Mouse (Mus musculus): ENCODE measurements around the gene Nucb1. TPM values are rescaled to one million over a fixed set of nuclear protein-coding genes. Genes with fewer than 3 reads are reported as not detected.
"Not testable (repeated sequence)": the region's sequence is repeated elsewhere in the genome, so short reads cannot be mapped to it uniquely, and the experiment has no call there.

Gene Nucb1
- polyA plus RNA-seq, 1 experiment: 108 TPM

DNA sequence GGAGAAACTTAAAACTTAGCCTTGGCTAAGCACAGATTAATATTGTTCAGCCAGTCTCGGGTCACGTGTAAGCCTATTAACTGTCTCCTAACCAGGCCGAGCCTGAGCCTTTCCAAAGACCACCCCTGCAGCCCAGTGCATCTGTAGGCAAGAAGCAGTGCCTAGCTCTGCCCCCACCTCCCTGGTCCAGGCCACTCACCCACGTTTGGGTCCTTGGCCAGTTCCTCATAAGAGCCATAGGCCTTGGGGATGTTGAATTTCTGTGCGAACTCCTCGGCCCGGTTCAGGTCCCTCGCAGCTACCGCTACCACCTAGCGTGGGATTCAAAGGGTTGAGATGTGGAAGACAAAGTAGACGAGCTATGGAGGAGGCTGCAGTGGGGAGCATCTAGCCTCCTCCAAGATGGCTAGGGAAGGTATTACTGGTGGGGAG is 22.3 kb downstream of the Nucb1 start:
- H3K4me1 ChIP-seq (ENCODE audit: control insufficient read depth, insufficient read depth, insufficient read length, low read length): peaks cover 4% of the 10 kb centered on the region; the same call in 1 of the 2 replicates
- peak overlapping the region; percentile 66 for H3K27ac ChIP-seq (replicated peaks; ENCODE audit: low read depth, low read length)
- H3K4me3 ChIP-seq (ENCODE audit: insufficient read depth, low read depth, low read length): peak overlapping the region; percentile 91

DNA sequence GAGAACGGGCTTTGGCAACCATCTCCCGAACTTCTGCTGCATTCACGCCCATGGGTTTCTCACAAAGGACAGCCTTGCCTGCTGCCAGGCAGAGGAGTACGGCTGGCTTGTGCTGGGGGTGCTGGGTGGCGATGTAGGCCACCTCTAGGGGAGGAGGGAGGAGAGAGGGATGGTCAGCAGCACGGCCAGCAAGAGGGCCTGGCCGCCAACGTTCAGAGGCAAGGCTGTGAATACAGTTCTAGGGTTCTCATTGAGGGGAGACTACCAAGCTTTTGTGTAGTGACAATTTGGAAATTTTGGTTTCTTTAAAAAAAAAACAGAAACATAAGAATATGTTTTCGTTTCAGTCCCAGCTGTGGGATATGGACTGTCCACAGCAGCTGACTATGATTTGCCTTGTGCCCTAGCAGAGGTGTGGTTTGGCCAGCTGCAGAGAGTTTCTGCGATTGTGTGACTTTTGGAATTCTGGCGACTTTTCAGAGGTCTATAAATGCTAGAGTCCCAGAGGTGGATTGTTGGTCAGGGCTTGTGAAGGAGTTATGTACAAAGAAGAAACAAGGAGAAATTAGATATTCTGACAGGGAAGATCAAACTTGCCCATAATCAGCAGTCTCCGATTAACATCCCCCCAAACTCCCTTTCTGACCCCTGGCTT is 23.3 kb downstream of the Nucb1 start, which contains the start of gene Gm45808:
Gene Gm45808 (minus strand): TSS at position 51 of the 655 bp plus-strand sequence.
- Histone ChIP-seq H3K4me3 (ENCODE audit: insufficient read depth, low read depth, low read length) (peak within 1 kb of the TSS; percentile 91), H3K4me1 (ENCODE audit: control insufficient read depth, insufficient read depth, insufficient read length, low read length) (peaks cover 4% of the 10 kb centered on the region; the same call in 1 of the 2 replicates), H3K27ac (replicated peaks; ENCODE audit: low read depth, low read length) (peak within 1 kb of the TSS; percentile 66)

GRCm38 (mm10) chr7:45486158-45486557 is 24.0 kb downstream of the Nucb1 start:
- peaks cover 4% of the 10 kb centered on the region; the same call in 1 of the 2 replicates for H3K4me1 ChIP-seq (ENCODE audit: control insufficient read depth, insufficient read depth, insufficient read length, low read length)
- H3K4me3 ChIP-seq (ENCODE audit: insufficient read depth, low read depth, low read length): no peak overlapping the region
- no peak overlapping the region for H3K27ac ChIP-seq (replicated peaks; ENCODE audit: low read depth, low read length)

DNA sequence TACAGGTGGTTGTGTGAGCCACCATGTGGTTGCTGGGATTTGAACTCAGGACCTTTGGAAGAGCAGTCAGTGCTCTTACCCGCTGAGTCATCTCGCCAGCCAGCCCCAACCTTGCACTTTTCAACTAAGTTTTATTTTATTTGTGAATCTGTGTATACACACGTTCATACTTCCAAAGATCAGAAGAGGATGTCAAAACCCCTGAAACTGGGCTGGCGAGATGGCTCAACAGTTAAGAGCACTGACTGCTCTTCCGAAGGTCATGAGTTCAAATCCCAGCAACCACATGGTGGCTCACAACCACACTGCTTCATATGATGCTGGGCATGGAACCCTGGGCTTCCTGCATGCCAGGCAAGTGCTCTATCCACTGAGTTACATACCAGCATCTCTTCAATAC is 25.2 kb downstream of the Nucb1 start:
- not testable (repeated sequence) for H3K27ac ChIP-seq (replicated peaks; ENCODE audit: low read depth, low read length); H3K4me1 ChIP-seq (ENCODE audit: control insufficient read depth, insufficient read depth, insufficient read length, low read length); H3K4me3 ChIP-seq (ENCODE audit: insufficient read depth, low read depth, low read length)

DNA sequence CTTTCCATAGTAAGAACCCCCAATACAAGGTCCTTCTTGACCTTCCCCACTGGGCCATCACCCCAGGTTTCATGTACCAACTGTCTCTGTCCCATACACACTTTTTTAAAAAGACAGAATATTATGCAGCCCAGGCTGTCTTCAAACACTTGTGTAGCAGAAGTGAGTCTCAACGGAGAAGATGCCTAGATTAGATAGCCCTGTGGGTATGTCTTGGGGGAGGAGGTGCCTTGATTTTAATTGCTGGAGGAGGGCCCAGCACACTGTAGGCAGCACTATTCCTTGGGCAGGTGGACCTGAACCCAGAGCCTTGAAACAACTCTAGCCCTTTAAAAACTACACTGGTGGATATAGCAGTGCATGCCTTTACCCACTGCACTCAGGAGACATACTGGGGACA is 28.0 kb downstream of the Nucb1 start:
- Histone ChIP-seq H3K4me1 (ENCODE audit: control insufficient read depth, insufficient read depth, insufficient read length, low read length) (no peaks in the 10 kb centered on the region; the same call in 1 of the 2 replicates), H3K27ac (replicated peaks; ENCODE audit: low read depth, low read length) (no peak overlapping the region), H3K4me3 (ENCODE audit: insufficient read depth, low read depth, low read length) (no peak overlapping the region)

DNA sequence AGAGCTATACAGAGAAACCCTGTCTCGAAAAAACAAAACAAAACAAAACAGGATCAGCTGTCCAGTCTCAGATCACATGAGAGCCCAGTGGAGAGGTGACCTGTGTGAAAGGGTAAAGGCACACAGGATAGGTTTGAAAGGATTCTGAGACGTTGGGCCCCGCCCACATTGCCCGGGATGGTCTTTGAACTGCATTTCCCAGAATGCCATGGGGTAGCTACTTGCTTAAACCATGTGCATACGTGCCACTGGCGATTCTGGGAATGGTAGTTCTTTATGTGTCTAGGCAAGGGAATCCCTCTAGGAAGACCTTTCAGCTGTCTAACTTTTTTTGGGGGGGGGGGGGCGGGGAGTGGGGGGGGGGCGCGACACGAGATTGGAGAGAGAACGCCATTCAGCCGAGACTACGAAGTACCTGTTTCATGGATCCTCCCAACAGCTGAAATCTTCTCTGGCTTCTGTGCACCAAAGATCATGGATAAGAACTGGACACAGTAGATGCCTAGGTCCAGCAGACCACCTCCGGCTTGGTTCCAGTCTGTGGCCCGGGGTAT is 28.8 kb downstream of the Nucb1 start, which contains the start of gene Tulp2:
Gene Tulp2 (plus strand): TSS at position 504 of the 554 bp plus-strand sequence.
- no peak within 1 kb of the TSS for H3K27ac ChIP-seq (replicated peaks; ENCODE audit: low read depth, low read length)
- H3K4me3 ChIP-seq (ENCODE audit: insufficient read depth, low read depth, low read length): no peak within 1 kb of the TSS
- H3K4me1 ChIP-seq (ENCODE audit: control insufficient read depth, insufficient read depth, insufficient read length, low read length): no peaks in the 10 kb centered on the region

DNA sequence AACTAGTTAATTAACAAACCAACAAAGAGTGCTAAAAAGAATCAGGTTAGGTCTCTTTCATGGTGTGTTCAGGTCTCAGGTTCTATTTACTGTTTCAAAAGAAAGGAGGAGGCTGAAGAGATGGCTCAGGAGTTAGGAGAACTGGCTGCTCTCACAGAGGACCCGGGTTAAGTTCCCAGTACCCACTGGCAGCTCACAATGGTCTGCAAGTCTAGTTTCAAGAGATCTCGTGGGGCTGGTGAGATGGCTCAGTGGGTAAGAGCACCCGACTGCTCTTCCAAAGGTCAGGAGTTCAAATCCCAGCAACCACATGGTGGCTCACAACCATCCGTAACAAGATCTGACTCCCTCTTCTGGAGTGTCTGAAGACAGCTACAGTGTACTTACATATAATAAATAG is 29.9 kb downstream of the Nucb1 start:
- H3K4me3 ChIP-seq (ENCODE audit: insufficient read depth, low read depth, low read length); H3K27ac ChIP-seq (replicated peaks; ENCODE audit: low read depth, low read length); H3K4me1 ChIP-seq (ENCODE audit: control insufficient read depth, insufficient read depth, insufficient read length, low read length): not testable (repeated sequence)

DNA sequence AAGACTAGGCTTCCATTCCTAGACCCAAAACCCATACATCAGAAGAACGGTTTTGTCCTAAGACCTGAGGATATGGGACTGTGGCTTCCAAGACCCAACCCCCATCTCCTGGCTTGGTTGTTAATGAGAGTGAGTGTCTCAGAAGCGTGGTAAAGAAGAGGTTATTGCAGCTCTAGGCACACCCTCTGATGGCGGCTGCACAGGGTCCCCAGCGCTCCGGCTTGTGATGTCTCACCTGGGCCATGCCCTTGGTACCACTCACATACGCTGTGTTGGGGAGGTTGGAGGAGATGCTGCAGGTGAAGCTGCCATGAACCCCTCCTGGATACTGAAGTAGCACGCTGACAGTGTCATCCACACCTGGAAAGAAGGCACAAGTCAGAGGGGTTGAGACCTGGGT is 31.4 kb downstream of the Nucb1 start:
- H3K27ac ChIP-seq (replicated peaks; ENCODE audit: low read depth, low read length): no peak overlapping the region
- H3K4me1 ChIP-seq (ENCODE audit: control insufficient read depth, insufficient read depth, insufficient read length, low read length): no peaks in the 10 kb centered on the region
- no peak overlapping the region for H3K4me3 ChIP-seq (ENCODE audit: insufficient read depth, low read depth, low read length)

- no peak overlapping the region for H3K4me3 ChIP-seq (ENCODE audit: insufficient read depth, low read depth, low read length)
- no peaks in the 10 kb centered on the region for H3K4me1 ChIP-seq (ENCODE audit: control insufficient read depth, insufficient read depth, insufficient read length, low read length)
- H3K27ac ChIP-seq (replicated peaks; ENCODE audit: low read depth, low read length): no peak overlapping the region
These were observed 33.2 kb downstream of the Nucb1 start for GRCm38 (mm10) chr7:45477003-45477402.

DNA sequence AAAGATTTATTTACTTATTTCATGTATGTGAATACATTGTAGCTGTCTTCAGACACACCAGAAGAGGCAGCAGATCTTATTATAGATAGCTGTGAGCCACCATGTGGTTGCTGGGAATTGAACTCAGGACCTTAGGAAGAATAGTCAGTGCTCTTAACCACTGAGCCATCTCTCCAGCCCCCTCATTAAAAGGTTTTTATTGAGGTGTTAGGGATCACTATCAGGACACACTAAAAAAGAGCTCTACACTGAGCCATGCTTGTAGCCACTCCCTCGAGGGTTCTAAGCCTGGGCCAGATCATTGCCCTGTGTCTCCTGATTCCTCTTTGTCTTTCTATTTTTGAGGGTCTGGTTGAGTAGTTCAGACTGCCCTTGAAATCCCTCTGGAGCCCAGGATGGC is 33.8 kb downstream of the Nucb1 start:
- no peaks in the 10 kb centered on the region for H3K4me1 ChIP-seq (ENCODE audit: control insufficient read depth, insufficient read depth, insufficient read length, low read length)
- H3K27ac ChIP-seq (replicated peaks; ENCODE audit: low read depth, low read length): no peak overlapping the region
- H3K4me3 ChIP-seq (ENCODE audit: insufficient read depth, low read depth, low read length): no peak overlapping the region

GRCm38 (mm10) chr7:45475291-45475969 is 34.8 kb downstream of the Nucb1 start:
- Histone ChIP-seq H3K27ac (replicated peaks; ENCODE audit: low read depth, low read length) (no peak overlapping the region), H3K4me3 (ENCODE audit: insufficient read depth, low read depth, low read length) (no peak overlapping the region), H3K4me1 (ENCODE audit: control insufficient read depth, insufficient read depth, insufficient read length, low read length) (no peaks in the 10 kb centered on the region)

- Histone ChIP-seq H3K4me1 (ENCODE audit: control insufficient read depth, insufficient read depth, insufficient read length, low read length) (peaks cover 3% of the 10 kb centered on the region), H3K27ac (replicated peaks; ENCODE audit: low read depth, low read length) (no peak overlapping the region), H3K4me3 (ENCODE audit: insufficient read depth, low read depth, low read length) (no peak overlapping the region)
These were observed 39.3 kb downstream of the Nucb1 start for GRCm38 (mm10) chr7:45470869-45471268.

DNA sequence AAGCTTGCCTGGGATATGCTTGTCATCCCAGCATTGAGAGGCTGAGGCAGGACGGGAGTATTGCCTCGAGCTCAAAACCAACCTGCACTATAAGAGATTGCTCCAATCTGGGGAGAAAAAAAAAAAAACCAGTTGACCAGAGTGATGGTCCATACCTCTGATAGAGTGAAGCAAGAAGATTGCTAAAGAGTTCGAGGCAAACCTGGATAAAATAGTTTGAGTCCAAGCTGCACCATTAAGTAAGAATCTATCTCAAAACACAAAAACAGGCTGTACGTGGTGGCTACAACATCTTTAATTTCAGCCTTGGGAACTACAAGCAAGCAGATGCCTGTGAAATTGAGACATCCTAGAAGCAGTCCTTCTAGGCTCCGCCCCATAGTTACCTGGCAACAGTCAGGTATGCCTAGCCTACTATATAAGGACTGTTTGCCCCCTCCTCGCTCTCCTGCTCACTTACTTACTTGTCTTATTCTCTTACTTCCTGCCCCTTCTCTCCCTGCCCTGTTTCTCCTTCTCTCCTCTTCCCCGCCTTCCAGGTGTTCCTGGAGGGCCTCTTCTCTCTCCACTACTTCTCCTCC is 43.0 kb downstream of the Nucb1 start:
- H3K4me1 ChIP-seq (ENCODE audit: control insufficient read depth, insufficient read depth, insufficient read length, low read length): peaks cover 6% of the 10 kb centered on the region
- no peak overlapping the region for H3K27ac ChIP-seq (replicated peaks; ENCODE audit: low read depth, low read length)
- peak overlapping the region; percentile 61 for H3K4me3 ChIP-seq (ENCODE audit: insufficient read depth, low read depth, low read length)

DNA sequence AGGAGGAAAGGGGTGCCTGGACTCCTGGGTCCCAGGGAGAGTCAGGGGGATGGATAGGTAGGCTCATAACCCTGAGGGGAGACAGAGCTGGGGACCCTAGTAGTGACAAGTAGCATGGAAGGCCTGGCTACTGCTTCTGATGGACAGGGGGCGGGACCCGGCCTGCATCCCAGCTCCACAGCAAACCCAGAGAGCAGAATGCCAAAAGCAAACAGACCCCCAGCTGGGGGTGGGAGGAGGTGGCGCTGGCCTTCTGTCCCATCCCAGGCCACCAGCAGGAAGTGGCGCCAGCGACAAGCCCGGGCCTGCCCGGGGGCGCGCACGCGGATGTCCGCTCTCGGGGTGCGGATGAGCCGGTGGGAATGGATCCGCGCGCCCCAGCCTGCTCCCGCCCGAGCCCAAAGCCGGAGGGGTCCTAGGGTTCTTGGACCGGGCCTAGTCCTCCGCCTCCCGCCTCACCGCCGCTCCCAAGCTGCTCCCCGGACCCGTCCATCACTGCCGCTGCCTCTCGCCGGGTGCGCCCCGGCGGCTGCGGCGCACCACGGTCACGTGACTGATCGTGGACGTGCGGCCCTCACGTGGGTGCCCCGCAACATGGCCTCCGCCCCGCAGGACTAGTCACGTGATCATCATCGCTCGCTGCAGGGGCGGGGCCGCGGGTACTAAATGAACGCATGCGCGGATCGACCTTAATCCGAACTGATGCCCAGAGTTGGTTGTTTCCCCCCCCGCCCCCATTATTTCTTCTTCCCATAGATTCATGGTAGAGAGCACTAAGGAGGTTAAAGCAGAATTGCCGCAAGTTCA is 43.7 kb downstream of the Nucb1 start, which contains the start of gene Bax:
Gene Bax (minus strand): TSS at position 616 of the 807 bp plus-strand sequence.
- peak within 1 kb of the TSS; percentile 63 for H3K27ac ChIP-seq (replicated peaks; ENCODE audit: low read depth, low read length)
- H3K4me3 ChIP-seq (ENCODE audit: insufficient read depth, low read depth, low read length): peak within 1 kb of the TSS; percentile 93
- H3K4me1 ChIP-seq (ENCODE audit: control insufficient read depth, insufficient read depth, insufficient read length, low read length): peaks cover 6% of the 10 kb centered on the region

Measured in brown adipose tissue, adult 24 weeks (tissue).